Mouse (Mus musculus): ENCODE measurements around the gene Gab3.

GRCm38 (mm10) chrX:75044595-75044994 is 40.7 kb downstream of the Gab3 start:
- TF ChIP-seq POLR2A (IDR thresholded peaks at IDR 0.05; ENCODE audit: low read depth, low read length) (no peak), CTCF (IDR thresholded peaks at IDR 0.05; ENCODE audit: extremely low read depth, insufficient read depth, insufficient read length, insufficient replicate concordance) (no peak)
